Mouse (Mus musculus): ENCODE results near the gene Gnptg.

DNA sequence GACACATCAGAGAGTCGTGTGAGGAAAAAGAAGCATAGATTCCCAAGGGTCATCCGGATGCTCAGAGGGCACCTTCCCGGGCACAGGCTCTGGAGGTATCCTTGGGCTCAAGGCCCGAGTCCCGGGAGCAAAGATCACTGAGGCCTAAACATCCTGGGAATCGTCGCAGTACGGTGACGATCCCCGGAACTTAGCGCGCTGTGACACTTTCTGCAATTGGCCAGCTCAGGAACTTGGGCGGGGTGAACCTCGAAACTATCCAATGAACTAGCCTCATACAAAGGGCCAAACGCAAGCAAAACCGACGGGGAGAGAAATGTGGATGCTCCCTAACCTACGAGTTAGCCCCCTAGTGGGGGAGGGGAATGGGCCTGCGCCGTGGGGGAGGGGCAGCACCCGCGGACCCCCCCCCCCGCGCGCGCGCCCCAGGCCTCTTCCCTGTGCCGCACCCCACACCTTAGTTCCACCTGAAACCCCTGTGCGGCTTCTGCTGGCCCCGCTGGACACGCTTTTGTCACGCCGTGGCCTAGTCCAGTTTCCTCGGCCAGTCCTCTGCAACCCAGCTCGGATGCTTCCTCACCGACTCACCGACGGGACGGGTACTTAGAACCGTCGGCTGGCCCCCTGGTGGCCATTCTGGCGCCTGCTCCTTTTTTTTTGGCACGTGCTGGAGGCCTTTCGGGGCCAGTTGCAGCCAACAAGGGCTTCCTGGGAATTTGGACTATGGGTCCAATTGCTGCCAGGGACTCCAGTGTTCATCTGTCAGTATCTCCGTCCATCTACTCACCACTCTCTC, 34.0 kb upstream of the Gnptg start:
- TF ChIP-seq CTCF (IDR thresholded peaks at IDR 0.05; ENCODE audit: borderline replicate concordance, extremely low read depth, insufficient read depth, insufficient read length) (peak; percentile 91), POLR2A (IDR thresholded peaks at IDR 0.05; ENCODE audit: borderline replicate concordance, extremely low read depth, insufficient read depth, insufficient read length, poor library complexity, severe bottlenecking) (peak; percentile 36; the same call in 1 of the 2 replicates)
